Mouse (Mus musculus) gastrocnemius, postnatal 36 days (tissue): ENCODE results near the gene H2-M3. TPM values are rescaled to one million over a fixed set of nuclear protein-coding genes. Genes with fewer than 3 reads are reported as not detected.
"Not testable (repeated sequence)": the region's sequence is repeated elsewhere in the genome, so short reads cannot be mapped to it uniquely, and the experiment has no call there.

Experiments used
- DNase-seq, 2 experiments: peaks; one replicate each; pipeline ENCODE4 v3.0.0; 2022
- intact Hi-C: fragments of 180-260 bp; cut with DNase I; formaldehyde crosslinking; loops from one replicate; pipeline ENCODE4 v1.15.1; 2025
- long read RNA-seq, 2 experiments: library from polyadenylated mRNA; stranded (forward); transcript quantifications; one replicate each; pipeline ENCODE4 v2.0.0; 2021
- total RNA-seq, 2 experiments: library from RNA; stranded (reverse); gene quantifications; 2 replicates each; pipeline ENCODE4 v1.2.3; 2021

The H2-M3 gene
- total RNA-seq, result under 1 TPM; 0.81 to 0.94 TPM
- long read RNA-seq, experiment 1, partial matches to known transcripts, result 0 of 2 reads
- long read RNA-seq, experiment 1, other reads (novel, unspliced or antisense), result 1 of 2 reads
- long read RNA-seq, experiment 2, result 0 reads

DNA sequence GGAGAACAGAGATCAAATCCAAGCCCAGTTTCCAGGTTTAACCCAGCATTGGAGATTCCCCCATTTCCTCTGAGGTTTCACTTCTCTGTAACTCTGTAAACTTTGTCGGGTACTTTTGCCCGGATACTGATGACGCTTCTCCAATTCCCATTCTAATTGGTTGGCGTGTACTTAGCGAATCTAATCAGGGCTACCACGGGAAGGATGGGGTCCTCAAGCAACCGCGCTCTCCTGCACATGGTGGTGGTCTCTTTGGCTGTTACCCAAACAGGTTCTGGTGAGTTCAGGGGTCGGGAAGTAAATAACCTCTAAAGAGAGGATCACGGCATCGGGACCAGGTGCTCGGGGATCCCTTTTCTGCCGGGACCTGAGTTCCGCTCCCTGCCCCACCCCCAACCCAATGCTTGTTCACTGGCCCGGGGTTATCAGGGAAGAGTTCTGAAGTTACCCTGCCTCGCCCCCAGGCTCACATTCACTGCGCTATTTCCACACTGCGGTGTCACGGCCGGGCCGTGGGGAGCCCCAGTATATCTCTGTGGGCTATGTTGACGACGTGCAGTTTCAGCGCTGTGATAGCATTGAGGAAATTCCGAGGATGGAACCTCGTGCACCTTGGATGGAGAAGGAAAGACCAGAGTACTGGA lies at the start of gene H2-M3:
H2-M3 (plus strand) TSS at position 163 of the 644 bp plus-strand sequence.
- DNase-seq, result peak; percentile 74 to 83
- intact Hi-C loops, result no loop called here

DNA sequence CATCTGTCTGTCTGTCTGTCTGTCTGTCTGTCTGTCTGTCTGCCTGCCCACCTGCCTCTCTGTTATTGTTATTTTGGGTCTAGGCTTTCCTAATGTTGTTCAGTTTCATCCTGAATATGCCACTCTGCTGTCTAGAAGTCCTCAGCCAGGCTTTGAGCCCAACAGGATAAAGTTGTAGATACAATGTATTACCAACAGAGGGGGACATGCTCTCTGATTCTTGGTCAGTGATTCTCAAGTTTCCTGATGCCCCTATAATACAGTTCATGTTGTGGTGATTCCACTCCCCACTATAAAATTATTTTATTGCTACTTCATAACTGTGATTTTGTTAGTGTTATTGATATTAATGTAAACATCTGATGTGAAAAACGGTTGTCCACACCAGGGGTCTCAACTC lies 48.1 kb upstream of the H2-M3 start:
- DNase-seq, result no peak
- intact Hi-C loops, result no loop called here

- intact Hi-C loops, DNase-seq: not testable (repeated sequence)
Measured at GRCm38 (mm10) chr17:37237230-37237629, 32.8 kb upstream of the H2-M3 start, which contains the start of gene Olfr97. TSS of gene Olfr97 (minus strand) at chr17:37237330.

DNA sequence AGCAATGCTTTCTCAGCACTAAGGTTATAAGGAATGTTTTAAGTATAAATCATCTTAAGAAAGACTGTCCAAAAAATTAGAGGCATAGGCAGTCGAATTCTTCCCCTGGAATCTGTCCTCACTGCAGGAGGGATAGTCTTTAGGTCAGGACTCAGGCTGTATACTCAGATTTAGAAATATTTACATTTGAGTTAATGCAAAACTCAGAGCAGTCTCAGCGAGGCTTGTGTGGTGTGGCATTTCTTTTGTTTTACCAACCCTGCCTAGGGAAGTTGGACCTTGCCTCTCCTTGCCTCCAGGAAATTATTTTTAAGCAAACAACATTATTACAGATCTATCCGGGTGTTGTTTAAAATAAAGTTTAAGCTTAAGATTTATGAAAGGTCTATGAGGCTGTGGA lies 27.8 kb upstream of the H2-M3 start:
- intact Hi-C loops, result no loop called here
- DNase-seq, result no peak

DNA sequence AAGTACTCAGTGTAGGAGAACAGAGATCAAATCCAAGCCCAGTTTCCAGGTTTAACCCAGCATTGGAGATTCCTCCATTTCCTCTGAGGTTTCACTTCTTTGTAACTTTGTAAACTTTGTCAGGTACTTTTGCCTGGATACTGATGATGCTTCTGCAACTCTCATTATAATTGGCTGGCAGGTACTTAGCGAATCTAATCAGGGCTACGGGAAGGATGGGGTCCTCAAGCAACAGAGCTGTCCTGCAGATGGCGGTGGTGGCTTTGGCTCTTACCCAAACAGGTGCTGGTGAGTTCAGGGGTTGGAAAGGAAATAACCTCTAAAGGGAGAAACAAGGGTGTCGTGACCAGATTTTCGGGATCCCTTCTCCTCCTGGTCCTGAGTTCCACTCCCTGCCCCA lies 23.3 kb upstream of the H2-M3 start:
- DNase-seq, result no peak

GRCm38 (mm10) chr17:37249460-37249859 lies 20.6 kb upstream of the H2-M3 start:
- no peak for DNase-seq

More for the DNA sequence above, 23.3 kb upstream of the H2-M3 start:
- intact Hi-C loops, result no loop called here

GRCm38 (mm10) chr17:37250544-37250943 lies 19.5 kb upstream of the H2-M3 start:
- intact Hi-C loops, result no loop called here
- no peak for DNase-seq

More at GRCm38 (mm10) chr17:37249460-37249859, 20.6 kb upstream of the H2-M3 start:
- intact Hi-C loops, result no loop called here

- DNase-seq, result no peak
- intact Hi-C loops, result no loop called here
Measured at GRCm38 (mm10) chr17:37263626-37264025, 6.4 kb upstream of the H2-M3 start, which contains the start of gene Olfr98. TSS of gene Olfr98 (minus strand) at chr17:37263749.

GRCm38 (mm10) chr17:37270702-37271092 lies 677 bp downstream of the H2-M3 start:
- intact Hi-C loops, result no loop called here
- DNase-seq, result peak; percentile 15 to 53

GRCm38 (mm10) chr17:37275626-37276248 lies 5.7 kb downstream of the H2-M3 start:
- intact Hi-C loops, result no loop called here
- DNase-seq, result no peak

GRCm38 (mm10) chr17:37276573-37276972 lies 6.6 kb downstream of the H2-M3 start:
- no peak for DNase-seq
- intact Hi-C loops, result no loop called here

DNA sequence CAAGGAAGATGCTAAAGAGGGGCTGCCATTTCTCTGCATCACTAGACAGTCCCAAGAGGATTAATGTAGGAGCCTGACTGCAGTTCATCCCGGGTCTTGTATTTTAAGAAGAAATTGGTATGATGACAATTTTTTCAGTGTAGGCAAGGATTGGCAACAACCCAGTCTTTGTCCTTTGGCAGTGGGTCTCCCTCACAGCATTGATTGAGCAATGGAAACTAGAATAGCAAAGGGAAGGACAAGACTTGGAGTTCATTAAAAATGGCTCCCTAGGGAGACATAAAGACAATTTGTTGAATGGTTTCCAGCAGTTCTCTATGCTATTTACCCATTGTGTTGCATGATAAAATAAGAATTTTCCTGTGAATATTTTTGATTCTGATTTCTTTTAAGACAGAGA lies 10.3 kb downstream of the H2-M3 start:
- no peak for DNase-seq
- intact Hi-C loops, result no loop called here

DNA sequence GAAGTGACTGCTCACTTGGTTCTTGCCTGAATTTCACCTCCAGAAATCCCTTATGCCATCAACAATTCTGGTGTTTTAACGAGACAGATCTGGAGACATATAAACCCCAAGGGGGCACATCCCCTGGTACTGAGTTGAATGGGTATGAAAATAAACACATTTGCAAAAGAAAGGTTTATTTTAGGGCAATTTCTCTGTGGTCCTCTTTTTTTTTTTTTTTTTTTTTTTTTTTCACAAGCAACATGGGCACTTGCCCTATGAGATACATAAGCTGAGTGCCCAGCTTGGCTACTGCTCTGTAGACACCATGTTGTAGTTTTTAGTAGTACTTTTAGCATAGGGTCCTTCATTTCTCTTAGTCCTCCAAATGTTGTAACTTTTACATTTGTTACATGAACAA lies 13.3 kb downstream of the H2-M3 start, which contains the start of gene Olfr99:
Olfr99 (minus strand) TSS at position 101 of the 400 bp plus-strand sequence.
- intact Hi-C loops, result no loop called here
- no peak for DNase-seq

DNA sequence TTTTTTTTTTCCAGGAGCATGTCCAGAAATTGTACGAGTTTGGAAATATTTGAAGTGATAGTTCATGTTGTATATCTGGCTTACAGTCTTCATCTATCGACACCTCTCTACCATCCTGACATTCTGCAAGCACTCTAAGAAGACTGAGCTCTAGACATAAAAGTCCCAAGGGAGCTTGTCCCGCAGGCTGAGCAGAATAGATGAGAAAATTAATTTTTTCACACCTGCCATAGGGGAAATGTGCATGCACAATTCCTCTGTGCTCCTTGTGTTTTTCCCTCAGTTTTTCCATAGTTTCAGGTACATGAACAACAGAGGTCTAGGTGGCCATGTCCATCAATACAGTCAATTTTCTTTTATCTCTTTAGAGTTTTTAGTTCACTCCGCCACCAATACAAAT lies 34.2 kb downstream of the H2-M3 start, which contains the start of gene Olfr101:
Olfr101 (minus strand) TSS at position 101 of the 400 bp plus-strand sequence.
- intact Hi-C loops, result no loop called here
- no peak for DNase-seq

DNA sequence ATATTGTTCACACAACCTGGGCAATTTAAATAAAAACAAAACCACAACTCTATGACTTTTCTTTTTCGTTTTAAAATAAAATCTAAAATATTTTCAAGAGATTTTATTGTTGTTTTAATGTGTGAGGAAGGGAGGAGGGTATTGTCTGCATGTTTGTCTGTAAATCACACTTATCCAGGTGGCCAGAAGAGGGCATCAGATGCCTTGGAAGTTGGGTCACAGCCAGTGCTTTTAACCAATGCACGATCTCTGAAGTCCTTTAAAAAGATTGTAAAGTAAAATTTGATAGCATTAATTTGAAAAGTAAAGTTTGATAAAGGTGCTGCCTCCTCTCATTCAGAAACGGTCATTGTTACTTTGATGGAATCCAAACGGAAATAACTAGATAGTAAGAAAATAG lies 38.5 kb downstream of the H2-M3 start:
- intact Hi-C loops, result no loop called here
- no peak for DNase-seq

- DNase-seq, result no peak
- intact Hi-C loops, result no loop called here
Measured at GRCm38 (mm10) chr17:37310146-37310699, 40.2 kb downstream of the H2-M3 start.

- intact Hi-C loops, result no loop called here
- no peak for DNase-seq
Measured at GRCm38 (mm10) chr17:37316954-37317353, 46.9 kb downstream of the H2-M3 start, which contains the start of gene Olfr102. TSS of gene Olfr102 (minus strand) at chr17:37317054.
